Mouse (Mus musculus) kidney, adult 2 months (tissue): Measurements from ENCODE around the gene Prr36. TPM values are rescaled to one million over a fixed set of nuclear protein-coding genes. Genes with fewer than 3 reads are reported as not detected.
"Not testable (repeated sequence)": the region's sequence is repeated elsewhere in the genome, so short reads cannot be mapped to it uniquely, and the experiment has no call there.

Source experiments
- DNase-seq: peaks from one replicate; pipeline ENCODE4 v3.0.0; 2021
- H3K27ac ChIP-seq: fragments of 200-500 bp; 2 replicates; pipeline ENCODE4 v1.5.1; 2012; ENCODE audit warnings: low read depth, low read length, control low read depth, inconsistent platforms; ENCODE audit not compliant: insufficient read depth
- H3K27me3 ChIP-seq: fragments of 200-500 bp; replicated peaks from 2 replicates; pipeline ENCODE4 v1.6.1; 2012; ENCODE audit warnings: mild to moderate bottlenecking, moderate library complexity, low read length, inconsistent platforms; ENCODE audit not compliant: control insufficient read depth, insufficient read depth
- H3K36me3 ChIP-seq: fragments of 200-500 bp; 2 replicates; pipeline ENCODE4 v1.6.1; 2012; ENCODE audit warnings: mild to moderate bottlenecking, moderate library complexity, low read length, inconsistent platforms; ENCODE audit not compliant: control insufficient read depth, insufficient read depth
- H3K4me1 ChIP-seq: fragments of 200-500 bp; 2 replicates; pipeline ENCODE4 v1.6.1; 2011; ENCODE audit warnings: low read length; ENCODE audit not compliant: control insufficient read depth, insufficient read depth
- H3K4me3 ChIP-seq: fragments of 200-500 bp; 2 replicates; pipeline ENCODE4 v1.5.1; 2011; ENCODE audit warnings: mild to moderate bottlenecking, low read depth, low read length, control low read depth; ENCODE audit not compliant: insufficient read depth
- CTCF ChIP-seq: fragments of 200-500 bp; conservative IDR thresholded peaks from 2 replicates; pipeline ENCODE4 v1.5.1; 2011; ENCODE audit warnings: low read depth, mild to moderate bottlenecking, control low read depth, low read length, moderate library complexity, mixed read lengths; ENCODE audit not compliant: insufficient read depth, insufficient read length
- POLR2A ChIP-seq: fragments of 200-500 bp; IDR thresholded peaks from one replicate; pipeline ENCODE4 v1.6.1; 2011; ENCODE audit warnings: low read depth, low read length, control low read depth
- WGBS: fragments of 180-500 bp; shearing (Covaris S2); methylation state at CpG from one replicate; pipeline ENCODE4 v1.1.7; 2018; 5-methylcytosine and 5-hydroxymethylcytosine counted together
- polyA plus RNA-seq: library from polyadenylated mRNA; depleted of rRNA; stranded (reverse); fragments of >200 nt; gene quantifications from 2 replicates; pipeline ENCODE4 v1.2.3, GENCODE M21; 2012

Gene Prr36
- polyA plus RNA-seq, 1 experiment = 0.17 TPM

- no peaks in the 10 kb centered on the region; the same call in 1 of the 2 replicates for H3K36me3 ChIP-seq
These were observed 40.1 kb upstream of the Prr36 start for GRCm38 (mm10) chr8:4257350-4257749.

GRCm38 (mm10) chr8:4256911-4257310 lies 39.7 kb upstream of the Prr36 start:
- H3K27ac ChIP-seq = no peak overlapping the region
- WGBS = 49% methylated on average over 4 of the region's 4 CpGs

More at GRCm38 (mm10) chr8:4257350-4257749, 40.1 kb upstream of the Prr36 start:
- no peaks in the 10 kb centered on the region for H3K27me3 ChIP-seq
- TF ChIP-seq CTCF (no peak), POLR2A (no peak)
- no peak overlapping the region for H3K27ac ChIP-seq
- WGBS = 70% methylated on average over 4 of the region's 4 CpGs
- H3K4me3 ChIP-seq = no peak overlapping the region
- DNase-seq = no peak
- peaks cover 3% of the 10 kb centered on the region; the same call in 1 of the 2 replicates for H3K4me1 ChIP-seq

GRCm38 (mm10) chr8:4255471-4255870 lies 38.2 kb upstream of the Prr36 start:
- not testable (repeated sequence) for DNase-seq, H3K36me3 ChIP-seq, H3K27ac ChIP-seq, H3K27me3 ChIP-seq, H3K4me3 ChIP-seq, H3K4me1 ChIP-seq
- WGBS = 88% methylated on average over 7 of the region's 7 CpGs

More at GRCm38 (mm10) chr8:4256911-4257310, 39.7 kb upstream of the Prr36 start:
- Histone ChIP-seq H3K27me3 (no peaks in the 10 kb centered on the region), H3K36me3 (no peaks in the 10 kb centered on the region; the same call in 1 of the 2 replicates), H3K4me3 (no peak overlapping the region), H3K4me1 (peaks cover 3% of the 10 kb centered on the region; the same call in 1 of the 2 replicates)
- DNase-seq = no peak
- no peak for TF ChIP-seq CTCF
- TF ChIP-seq POLR2A = no peak

- H3K27ac ChIP-seq = no peak overlapping the region
- H3K27me3 ChIP-seq = no peaks in the 10 kb centered on the region
- DNase-seq = peak; percentile 94
- peaks cover 3% of the 10 kb centered on the region; the same call in 1 of the 2 replicates for H3K4me1 ChIP-seq
- TF ChIP-seq POLR2A (no peak), CTCF (peak; percentile 74)
- H3K4me3 ChIP-seq = no peak overlapping the region
- 44% methylated on average over 6 of the region's 6 CpGs for WGBS
- H3K36me3 ChIP-seq = no peaks in the 10 kb centered on the region; the same call in 1 of the 2 replicates
These were observed 36.7 kb upstream of the Prr36 start for GRCm38 (mm10) chr8:4254001-4254400.

- under 1% methylated on average over 69 of the region's 69 CpGs for WGBS
- H3K36me3 ChIP-seq = no peaks in the 10 kb centered on the region; the same call in 1 of the 2 replicates
- peaks cover 3% of the 10 kb centered on the region; the same call in 1 of the 2 replicates for H3K4me1 ChIP-seq
- H3K27ac ChIP-seq = peak within 1 kb of the TSS; percentile 79
- peak within 1 kb of the TSS; percentile 84 for H3K4me3 ChIP-seq
- H3K27me3 ChIP-seq = no peaks in the 10 kb centered on the region
- DNase-seq = peak; percentile 98
- no peak for TF ChIP-seq CTCF
- TF ChIP-seq POLR2A = peak; percentile 23
These were observed 35.9 kb upstream of the Prr36 start, which contains the start of gene Snapc2 for GRCm38 (mm10) chr8:4252934-4253841. Gene Snapc2 (plus strand): TSS chr8:4253080.

- 42% methylated on average over 8 of the region's 8 CpGs for WGBS
- no peaks in the 10 kb centered on the region for H3K27me3 ChIP-seq
- H3K4me3 ChIP-seq = peak overlapping the region; percentile 84
- TF ChIP-seq POLR2A = no peak
- TF ChIP-seq CTCF = no peak
- DNase-seq = no peak
- H3K4me1 ChIP-seq = peaks cover 3% of the 10 kb centered on the region; the same call in 1 of the 2 replicates
- no peak overlapping the region for H3K27ac ChIP-seq
- H3K36me3 ChIP-seq = no peaks in the 10 kb centered on the region; the same call in 1 of the 2 replicates
These were observed 35.0 kb upstream of the Prr36 start for GRCm38 (mm10) chr8:4252116-4252760.

- Histone ChIP-seq H3K36me3 (no peaks in the 10 kb centered on the region; the same call in 1 of the 2 replicates), H3K4me1 (peaks cover 3% of the 10 kb centered on the region; the same call in 1 of the 2 replicates), H3K27me3 (no peaks in the 10 kb centered on the region), H3K27ac (no peak overlapping the region), H3K4me3 (no peak overlapping the region)
- peak; percentile 85 for DNase-seq
- 51% methylated on average over 26 of the region's 26 CpGs for WGBS
- TF ChIP-seq CTCF (peak; percentile 74), POLR2A (no peak)
These were observed 33.2 kb upstream of the Prr36 start for GRCm38 (mm10) chr8:4250306-4250970.
